Mouse (Mus musculus): ENCODE measurements around the gene Hist1h1d.
"Not testable (repeated sequence)": the region's sequence is repeated elsewhere in the genome, so short reads cannot be mapped to it uniquely, and the experiment has no call there.

Gene Hist1h1d

GRCm38 (mm10) chr13:23573034-23573897 lies 20.2 kb downstream of the Hist1h1d start:
- not testable (repeated sequence) for DNase-seq (ENCODE audit: low read depth, low spot score)

- peak; percentile 99 for DNase-seq (ENCODE audit: low read depth, low spot score)
Observed at GRCm38 (mm10) chr13:23573898-23574524, 20.9 kb downstream of the Hist1h1d start, which contains the start of the genes Hist1h2bf and Hist1h2ad. Hist1h2bf (minus strand) TSS chr13:23574196. Hist1h2ad (plus strand) TSS chr13:23574381.

DNA sequence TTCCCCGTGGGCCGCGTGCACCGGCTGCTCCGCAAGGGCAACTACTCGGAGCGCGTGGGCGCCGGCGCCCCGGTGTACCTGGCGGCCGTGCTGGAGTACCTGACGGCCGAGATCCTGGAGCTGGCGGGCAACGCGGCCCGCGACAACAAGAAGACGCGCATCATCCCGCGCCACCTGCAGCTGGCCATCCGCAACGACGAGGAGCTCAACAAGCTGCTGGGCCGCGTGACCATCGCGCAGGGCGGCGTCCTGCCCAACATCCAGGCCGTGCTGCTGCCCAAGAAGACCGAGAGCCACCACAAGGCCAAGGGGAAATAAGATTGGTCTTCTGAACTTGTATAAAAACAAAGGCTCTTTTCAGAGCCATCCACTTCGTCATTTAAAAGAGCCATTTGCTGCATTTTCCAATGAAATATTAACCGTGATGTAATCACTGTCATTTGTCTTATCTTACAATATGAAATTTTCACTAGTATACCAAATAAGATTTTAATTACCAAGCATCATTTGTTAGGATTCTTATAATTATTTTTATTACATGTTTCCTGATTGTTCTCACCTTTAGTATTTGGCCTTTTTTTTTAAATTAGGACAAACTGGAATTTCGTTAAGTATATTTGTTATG lies 21.6 kb downstream of the Hist1h1d start:
- DNase-seq (ENCODE audit: low read depth, low spot score): not testable (repeated sequence)

DNA sequence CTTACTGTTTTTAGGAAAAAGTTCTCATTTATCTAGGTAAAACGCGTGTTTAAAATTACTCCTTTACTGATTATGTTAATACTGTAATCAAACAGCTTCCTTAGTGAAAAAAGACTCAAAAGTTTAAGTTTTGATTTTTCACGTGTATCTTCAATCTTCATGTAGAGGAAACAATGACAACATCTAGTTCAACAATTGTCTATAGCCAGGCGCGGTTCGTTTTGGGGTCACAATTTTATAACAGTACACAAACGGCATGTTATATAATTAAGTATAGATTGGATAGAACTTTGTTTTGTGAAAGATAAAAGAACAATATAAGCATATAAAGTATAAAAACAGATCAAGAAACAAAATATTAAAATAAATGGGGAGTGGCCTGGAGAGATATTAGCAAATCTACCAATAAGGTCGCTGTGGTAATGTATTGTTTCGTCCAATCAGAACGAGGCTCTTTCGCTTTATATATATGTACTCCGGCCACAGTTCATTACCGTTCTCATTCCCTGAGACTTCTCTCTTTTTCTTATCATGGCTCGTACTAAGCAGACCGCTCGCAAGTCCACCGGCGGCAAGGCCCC lies 22.3 kb downstream of the Hist1h1d start, which contains the start of gene Hist1h3d:
TSS of gene Hist1h3d (plus strand) at position 493 of the 581 bp plus-strand sequence.
- peak; percentile 87 for DNase-seq (ENCODE audit: low read depth, low spot score)

DNA sequence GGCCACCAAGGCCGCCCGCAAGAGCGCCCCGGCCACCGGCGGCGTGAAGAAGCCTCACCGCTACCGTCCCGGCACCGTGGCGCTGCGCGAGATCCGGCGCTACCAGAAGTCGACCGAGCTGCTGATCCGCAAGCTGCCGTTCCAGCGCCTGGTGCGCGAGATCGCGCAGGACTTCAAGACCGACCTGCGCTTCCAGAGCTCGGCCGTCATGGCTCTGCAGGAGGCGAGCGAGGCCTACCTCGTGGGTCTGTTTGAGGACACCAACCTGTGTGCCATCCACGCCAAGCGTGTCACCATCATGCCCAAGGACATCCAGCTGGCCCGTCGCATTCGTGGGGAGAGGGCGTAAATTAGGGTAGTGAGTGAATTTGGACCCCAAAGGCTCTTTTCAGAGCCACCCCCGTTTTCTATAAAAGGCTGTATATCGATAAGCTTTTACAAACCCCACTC lies 22.8 kb downstream of the Hist1h1d start:
- not testable (repeated sequence) for DNase-seq (ENCODE audit: low read depth, low spot score)

- DNase-seq (ENCODE audit: low read depth, low spot score): no peak
Observed at GRCm38 (mm10) chr13:23576351-23576881, 23.4 kb downstream of the Hist1h1d start.

- no peak for DNase-seq (ENCODE audit: low read depth, low spot score)
Observed at GRCm38 (mm10) chr13:23576906-23577639, 24.0 kb downstream of the Hist1h1d start.

DNA sequence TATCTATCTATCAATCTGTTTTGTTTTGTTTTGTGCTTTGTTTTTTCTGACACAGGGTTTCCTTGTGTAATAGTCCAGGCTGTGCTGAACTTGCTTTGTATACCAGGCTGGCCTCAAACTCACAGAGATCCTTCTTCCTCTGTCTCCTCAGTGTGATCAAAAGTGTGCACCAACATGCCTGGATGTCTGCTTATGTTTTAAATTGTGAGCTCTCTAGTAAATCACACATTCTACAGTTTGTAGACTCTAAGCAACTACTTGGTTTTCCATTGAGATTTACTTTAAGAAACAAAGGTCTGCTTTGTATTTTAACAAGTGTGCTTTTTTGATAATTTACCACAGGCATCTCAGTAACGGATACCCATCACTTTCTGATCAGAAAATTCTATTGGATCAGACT lies 24.8 kb downstream of the Hist1h1d start:
- DNase-seq (ENCODE audit: low read depth, low spot score): no peak

DNA sequence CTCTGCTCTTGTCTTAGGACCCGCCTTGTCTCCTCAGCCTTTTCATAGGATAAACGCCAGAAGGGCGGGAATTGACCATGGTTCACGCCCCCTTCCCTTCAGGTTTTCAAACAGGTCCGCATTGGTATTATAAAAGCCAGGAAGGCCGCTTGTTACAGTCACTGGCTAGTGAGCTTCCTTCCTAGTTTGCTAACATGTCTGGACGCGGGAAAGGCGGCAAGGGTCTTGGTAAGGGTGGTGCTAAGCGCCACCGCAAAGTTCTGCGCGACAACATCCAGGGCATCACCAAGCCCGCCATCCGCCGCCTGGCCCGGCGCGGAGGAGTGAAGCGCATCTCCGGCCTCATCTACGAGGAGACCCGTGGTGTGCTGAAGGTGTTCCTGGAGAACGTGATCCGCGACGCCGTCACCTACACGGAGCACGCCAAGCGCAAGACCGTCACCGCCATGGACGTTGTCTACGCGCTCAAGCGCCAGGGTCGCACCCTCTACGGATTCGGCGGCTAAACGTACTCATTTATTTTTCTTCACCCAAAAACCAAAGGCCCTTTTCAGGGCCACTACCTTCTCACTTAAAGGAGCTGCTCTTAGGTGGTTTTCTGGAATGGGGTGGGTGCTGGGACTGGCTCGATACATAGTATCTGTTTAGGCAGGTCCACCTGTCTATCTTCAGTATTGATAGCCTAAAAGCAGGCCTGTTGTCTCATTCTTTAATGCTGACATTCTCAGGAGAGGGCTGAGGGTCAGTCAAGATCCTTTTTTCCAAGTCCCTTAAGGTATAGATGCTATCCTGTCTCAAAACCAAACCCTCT lies 28.6 kb downstream of the Hist1h1d start, which contains the start of gene Hist1h4d:
TSS of gene Hist1h4d (plus strand) at position 191 of the 811 bp plus-strand sequence.
- DNase-seq (ENCODE audit: low read depth, low spot score): peak; percentile 98

GRCm38 (mm10) chr13:23582219-23583056 lies 29.4 kb downstream of the Hist1h1d start:
- DNase-seq (ENCODE audit: low read depth, low spot score): no peak

DNA sequence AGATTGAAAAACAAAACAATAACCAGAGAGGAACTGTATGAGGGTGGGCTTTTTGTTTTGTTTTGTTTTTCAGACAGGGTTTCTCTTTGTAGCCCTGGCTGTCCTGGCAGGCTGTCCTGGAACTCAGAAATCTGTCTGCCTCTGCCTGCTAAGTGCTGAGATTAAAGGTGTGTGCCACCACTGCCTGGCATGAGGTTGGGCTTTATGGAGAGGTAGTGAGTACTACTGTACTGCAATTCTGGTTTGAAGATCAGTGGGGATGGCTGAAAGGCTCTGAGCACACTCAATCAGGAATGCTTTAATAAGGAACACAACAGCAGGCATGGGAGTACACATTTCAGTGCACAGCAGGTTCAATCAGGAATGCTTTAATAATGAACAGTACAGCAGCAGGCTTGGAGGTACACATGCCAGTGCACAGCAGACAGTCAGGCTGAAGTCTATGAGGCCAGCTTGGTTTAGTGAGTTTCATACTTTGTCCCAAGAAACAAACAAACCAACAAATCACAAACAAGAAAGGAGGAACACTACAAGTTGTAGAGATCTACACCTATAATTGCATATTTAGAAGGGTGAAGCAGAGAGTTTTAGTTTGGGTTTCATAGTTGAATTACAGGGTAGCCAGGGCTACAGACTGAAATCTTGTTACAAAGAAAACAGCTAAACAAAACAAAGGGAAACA lies 30.5 kb downstream of the Hist1h1d start:
- DNase-seq (ENCODE audit: low read depth, low spot score): no peak

DNA sequence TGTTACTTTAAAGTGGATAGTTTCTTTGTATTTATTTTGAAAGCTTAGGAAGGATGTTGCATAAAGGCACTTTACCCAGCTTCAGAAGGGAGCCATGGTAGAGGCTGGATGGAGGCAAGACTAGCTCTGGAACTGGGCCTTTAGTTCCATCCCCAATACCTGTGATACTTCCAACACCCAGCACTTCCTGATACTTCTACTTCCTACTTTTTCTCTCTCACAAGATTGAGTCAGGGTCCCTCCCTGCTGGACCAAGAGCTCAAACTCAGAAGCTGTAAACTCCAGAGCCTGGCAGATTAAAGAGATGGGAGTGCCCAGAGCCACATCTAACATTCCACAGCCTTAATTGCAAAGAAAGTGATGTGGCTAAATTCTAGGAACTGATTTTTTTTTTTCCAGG lies 31.3 kb downstream of the Hist1h1d start:
- DNase-seq (ENCODE audit: low read depth, low spot score): no peak

- DNase-seq (ENCODE audit: low read depth, low spot score): peak; percentile 64
Observed at GRCm38 (mm10) chr13:23585029-23585441, 32.0 kb downstream of the Hist1h1d start.

DNA sequence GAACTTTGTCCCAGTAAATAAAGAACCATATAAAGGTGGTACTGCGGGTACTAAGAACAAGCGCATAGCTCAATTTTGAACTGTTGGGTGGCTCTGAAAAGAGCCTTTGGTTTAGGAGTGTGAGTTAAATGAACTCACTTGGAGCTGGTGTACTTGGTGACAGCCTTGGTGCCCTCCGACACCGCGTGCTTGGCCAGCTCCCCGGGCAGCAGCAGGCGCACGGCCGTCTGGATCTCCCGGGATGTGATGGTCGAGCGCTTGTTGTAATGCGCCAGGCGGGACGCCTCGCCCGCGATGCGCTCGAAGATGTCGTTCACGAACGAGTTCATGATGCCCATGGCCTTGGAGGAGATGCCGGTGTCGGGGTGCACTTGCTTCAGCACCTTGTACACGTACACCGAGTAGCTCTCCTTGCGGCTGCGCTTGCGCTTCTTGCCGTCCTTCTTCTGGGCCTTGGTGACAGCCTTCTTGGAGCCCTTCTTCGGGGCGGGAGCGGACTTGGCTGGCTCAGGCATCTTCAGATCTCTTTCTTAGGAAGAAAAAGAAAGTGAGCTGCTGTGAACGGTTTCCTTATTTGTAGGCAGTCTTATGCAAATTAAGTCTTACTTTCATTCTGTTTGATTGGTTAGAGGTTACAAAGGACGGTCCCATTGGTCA lies 32.5 kb downstream of the Hist1h1d start:
- peak; percentile 97 for DNase-seq (ENCODE audit: low read depth, low spot score)

GRCm38 (mm10) chr13:23586099-23586939 lies 33.3 kb downstream of the Hist1h1d start:
- DNase-seq (ENCODE audit: low read depth, low spot score): no peak

- no peak for DNase-seq (ENCODE audit: low read depth, low spot score)
Observed at GRCm38 (mm10) chr13:23586940-23587225, 33.8 kb downstream of the Hist1h1d start.

GRCm38 (mm10) chr13:23591206-23591605 lies 38.1 kb downstream of the Hist1h1d start:
- DNase-seq (ENCODE audit: low read depth, low spot score): no peak

Data from telencephalon, adult 2 months (tissue).